Comparison of ENCODE assay signal across 28 mouse cellular contexts in the genomic region with DNA sequence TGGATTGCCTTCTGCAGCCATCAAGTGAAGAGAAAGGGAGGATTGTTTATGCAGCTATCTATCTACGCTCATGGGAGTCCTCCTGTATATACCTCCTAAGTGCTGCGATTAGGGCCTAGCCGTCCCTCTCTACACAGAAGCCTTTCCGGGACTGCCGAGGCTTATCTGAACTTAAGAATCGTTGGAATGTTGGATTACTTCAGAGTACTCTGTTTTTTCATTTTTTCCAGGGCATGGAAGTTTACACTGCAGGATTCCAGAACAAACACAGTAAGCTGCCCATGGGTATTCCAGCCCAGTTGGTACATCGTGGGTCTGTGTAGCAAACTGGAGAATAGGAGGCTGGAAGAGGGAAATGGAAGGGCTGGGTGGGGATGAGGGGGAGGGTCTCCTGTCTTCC. TPM values are rescaled to one million over a fixed set of nuclear protein-coding genes. Genes with fewer than 3 reads are reported as not detected.
DNase-seq lines count a peak whose midpoint lies in the region; ATAC-seq and TF ChIP-seq lines count a peak whose summit lies in the region.
"Had no signal": no experiment of that assay in that cellular context is flagged by ENCODE, and none has a peak within 500 bp of the region (broad histone marks: within the 10 kb centered on the region; RNA-seq: fewer than 3 reads in every experiment).

No protein-coding gene starts in this region.

- H3K9ac ChIP-seq in heart, embryonic 14.5 days (ENCODE audit: low read length) = peak overlapping the region; percentile 41; the same call in 1 of the 2 replicates
- no peak overlapping the region for H3K9ac ChIP-seq in heart, adult 2 months (ENCODE audit: low read depth, low read length)
- H3K9ac ChIP-seq: embryonic facial prominence, embryonic 13.5 days; forebrain, embryonic 13.5 days; hindbrain, embryonic 12.5 days; liver, embryonic 13.5 days; neural tube, embryonic 13.5 days had no signal

- no peak for DNase-seq in heart, adult 2 months
- DNase-seq in testis, postnatal 10 days (ENCODE audit: low spot score) = peak; percentile 24
- no peak for DNase-seq in testis, postnatal 14 days (ENCODE audit: low spot score)
- DNase-seq in lung, postnatal 14 days = peak; percentile 21
- DNase-seq in cerebellum, adult 9-10 months = no peak
- DNase-seq in adipocyte (ENCODE audit: low spot score) = no peak
- DNase-seq: adrenal gland, adult 8-10 months; cerebellum, adult 2 months; cerebellum, postnatal 36 days; embryo, embryonic 11 days; gastrocnemius, adult 2 months; kidney, adult 2 months; layer of hippocampus, adult 9-11 months; liver, embryonic 13.5 days; retina, postnatal 1 day; thymus, adult 18-20 months; thymus, postnatal 36 days had no signal

- 6% methylated on average over 7 of the region's 7 CpGs for WGBS in heart, embryonic 14.5 days
- 37% methylated on average over 7 of the region's 7 CpGs for WGBS in heart, adult 2 months

- no peak for TF ChIP-seq POLR2A in heart, adult 2 months (IDR thresholded peaks at IDR 0.05; ENCODE audit: insufficient read depth, low read depth, low read length)

- H3K4me1 ChIP-seq in heart, embryonic 14.5 days (ENCODE audit: control insufficient read depth in 2 of 2, insufficient read depth in 2 of 2, low read length in 2 of 2) = peaks cover 3 to 11% of the 10 kb centered on the region in 2 experiments
- H3K4me1 ChIP-seq in heart, adult 2 months (ENCODE audit: control insufficient read depth, insufficient read depth, low read length) = no peaks in the 10 kb centered on the region
- H3K4me1 ChIP-seq: embryonic facial prominence, embryonic 13.5 days; forebrain, embryonic 13.5 days; hindbrain, embryonic 12.5 days; midbrain, embryonic 10.5 days; neural tube, embryonic 13.5 days had no signal

- H3K4me3 ChIP-seq in heart, embryonic 14.5 days (ENCODE audit: control insufficient read depth in 1 of 2, insufficient read depth in 1 of 2, low read depth in 1 of 2, low read length in 2 of 2) = no peak overlapping the region
- no peak overlapping the region for H3K4me3 ChIP-seq in heart, adult 2 months
- H3K4me3 ChIP-seq: embryonic facial prominence, embryonic 13.5 days; erythroblast, embryonic 14.5 days; forebrain, embryonic 13.5 days; gastrocnemius, adult 2 months; hindbrain, embryonic 12.5 days; liver, embryonic 13.5 days; midbrain, embryonic 10.5 days; myocyte; neural tube, embryonic 13.5 days had no signal

- no peaks in the 10 kb centered on the region for H3K79me2 ChIP-seq in heart, adult 2 months (replicated peaks; ENCODE audit: control insufficient read depth, insufficient read depth, low read length)

- no peaks in the 10 kb centered on the region for H3K27me3 ChIP-seq in heart, embryonic 14.5 days (ENCODE audit: control insufficient read depth, insufficient read depth, low read length)
- H3K27me3 ChIP-seq in heart, adult 2 months (ENCODE audit: control insufficient read depth, insufficient read depth, low read length) = no peaks in the 10 kb centered on the region
- H3K27me3 ChIP-seq: embryonic facial prominence, embryonic 13.5 days; forebrain, embryonic 13.5 days; hindbrain, embryonic 12.5 days; liver, embryonic 13.5 days; neural tube, embryonic 13.5 days had no signal

- H3K27ac ChIP-seq in heart, embryonic 14.5 days (replicated peaks in 1 of 2; ENCODE audit: control insufficient read depth in 1 of 2, insufficient read depth in 1 of 2, low read depth in 2 of 2, low read length in 2 of 2) = peak overlapping the region in 1 of 2 experiments; percentile 33; a peak in 1 of 4 replicates
- H3K27ac ChIP-seq in heart, adult 2 months = no peak overlapping the region
- H3K27ac ChIP-seq: embryonic facial prominence, embryonic 13.5 days; forebrain, embryonic 13.5 days; gastrocnemius, adult 2 months; hindbrain, embryonic 12.5 days; kidney, postnatal 0 days; liver, embryonic 13.5 days; macrophage; midbrain, embryonic 10.5 days; neural tube, embryonic 13.5 days had no signal

- TF ChIP-seq CTCF in heart, adult 2 months (IDR thresholded peaks at IDR 0.05) = no peak

- intact Hi-C loops in heart, adult 2 months (cut with DNase I) = no loop called here

- peaks cover 60% of the 10 kb centered on the region for H3K36me3 ChIP-seq in heart, embryonic 14.5 days (ENCODE audit: control insufficient read depth, insufficient read depth, low read length)
- no peaks in the 10 kb centered on the region for H3K36me3 ChIP-seq in heart, adult 2 months (ENCODE audit: control insufficient read depth, insufficient read depth, low read length)

- ATAC-seq in heart, embryonic 14.5 days (ENCODE audit: insufficient number of reproducible peaks, insufficient read depth, low FRiP score, low read depth) = no peak
- ATAC-seq: forebrain, embryonic 13.5 days; midbrain, embryonic 16.5 days had no signal

- no peaks in the 10 kb centered on the region for H3K9me3 ChIP-seq in heart, embryonic 14.5 days (ENCODE audit: control insufficient read depth, low read length)
- H3K9me3 ChIP-seq: embryonic facial prominence, embryonic 13.5 days; forebrain, embryonic 13.5 days; hindbrain, embryonic 12.5 days; liver, embryonic 13.5 days; midbrain, embryonic 10.5 days; neural tube, embryonic 13.5 days had no signal

- H3K4me2 ChIP-seq in heart, embryonic 14.5 days (ENCODE audit: low read length) = no peak overlapping the region
- H3K4me2 ChIP-seq: embryonic facial prominence, embryonic 13.5 days; forebrain, embryonic 13.5 days; hindbrain, embryonic 12.5 days; liver, embryonic 13.5 days; neural tube, embryonic 13.5 days had no signal

- TF ChIP-seq EP300 in heart, adult 2 months (IDR thresholded peaks at IDR 0.05; ENCODE audit: insufficient read depth, low read depth, low read length) = no peak

RNA-seq across cellular contexts. Expression of gene Plekhb2, which starts 14.5 kb away (rescaled TPM):
- polyA plus RNA-seq in heart, embryonic 14.5 days (2014; fragmentation: Nextera tagmentation; extraction: Ambion mirVana) = 57.9 and 61.8 TPM in 2 replicates
- total RNA-seq in heart, adult 2 months (2021) = 100 to 1,000 TPM; 102 to 117 TPM
- polyA plus RNA-seq in heart, adult 2 months (2012; rRNA removed) = 72.7 and 108 TPM in 2 replicates

RNA-seq across cellular contexts. Expression of gene Fam168b, which starts 21.4 kb away (rescaled TPM):
- 36.1 and 36.9 TPM in 2 replicates for polyA plus RNA-seq in heart, embryonic 14.5 days (2014; fragmentation: Nextera tagmentation; extraction: Ambion mirVana)
- total RNA-seq in heart, adult 2 months (2021) = 10 to 100 TPM; 47.6 to 50.6 TPM
- 148 and 155 TPM in 2 replicates for polyA plus RNA-seq in heart, adult 2 months (2012; rRNA removed)

Comparison
In these comparisons a context has a peak if more than half of its experiments do, and no peak if none do; other contexts are left out.
1. DNase-seq: peak in testis, postnatal 10 days (single experiment) and lung, postnatal 14 days (single experiment); none in heart, adult 2 months (0 of 2), testis, postnatal 14 days (single experiment), cerebellum, adult 9-10 months (single experiment) and adipocyte (single experiment).